Mouse (Mus musculus): ENCODE results near the gene Defb11.
"Not testable (repeated sequence)": the region's sequence is repeated elsewhere in the genome, so short reads cannot be mapped to it uniquely, and the experiment has no call there.

Defb11 gene

GRCm38 (mm10) chr8:21906290-21906689 is at the start of gene Defb11:
Defb11 (minus strand) TSS chr8:21906412.
- DNase-seq = not testable (repeated sequence)

- DNase-seq = no peak
These were observed 49.1 kb upstream of the Defb11 start for GRCm38 (mm10) chr8:21955321-21955720.

GRCm38 (mm10) chr8:21947311-21948017 is 41.3 kb upstream of the Defb11 start:
- no peak for DNase-seq

GRCm38 (mm10) chr8:21946462-21946861 is 40.2 kb upstream of the Defb11 start, which contains the start of gene Defb13:
Defb13 (plus strand) TSS chr8:21946762.
- no peak for DNase-seq

- not testable (repeated sequence) for DNase-seq
These were observed 31.8 kb upstream of the Defb11 start, which contains the start of gene Defb35 for GRCm38 (mm10) chr8:21938052-21938451. Defb35 (plus strand) TSS chr8:21938352.

GRCm38 (mm10) chr8:21932610-21933009 is 26.4 kb upstream of the Defb11 start, which contains the start of gene Defb15:
Defb15 (minus strand) TSS chr8:21932710.
- DNase-seq = no peak

GRCm38 (mm10) chr8:21930754-21931153 is 24.5 kb upstream of the Defb11 start:
- DNase-seq = not testable (repeated sequence)

- no peak for DNase-seq
These were observed 9.4 kb upstream of the Defb11 start for GRCm38 (mm10) chr8:21915625-21916024.

- no peak for DNase-seq
These were observed 6.3 kb upstream of the Defb11 start for GRCm38 (mm10) chr8:21912554-21912953.

- DNase-seq = no peak
These were observed 5.7 kb upstream of the Defb11 start for GRCm38 (mm10) chr8:21911931-21912330.

GRCm38 (mm10) chr8:21885321-21885720 is 20.9 kb downstream of the Defb11 start, which contains the start of gene Defb9:
Defb9 (minus strand) TSS chr8:21885421.
- not testable (repeated sequence) for DNase-seq

- not testable (repeated sequence) for DNase-seq
These were observed 47.6 kb downstream of the Defb11 start, which contains the start of gene Defb10 for GRCm38 (mm10) chr8:21858586-21858985. Defb10 (plus strand) TSS chr8:21858901.

Measured in thymus, adult 18-20 months (tissue).